Mouse (Mus musculus) liver, embryonic 14.5 days (tissue): ENCODE data around the gene Acsm2. TPM values are rescaled to one million over a fixed set of nuclear protein-coding genes. Genes with fewer than 3 reads are reported as not detected.

Source experiments
- ATAC-seq: fragments of 200-750 bp; cut with Nextera tagmentation; 2 replicates; pipeline ENCODE4 v1.8.0; 2017; ENCODE audit warnings: moderate number of reproducible peaks, mild to moderate bottlenecking, moderate library complexity; ENCODE audit not compliant: insufficient read depth
- DNase-seq, 3 experiments: peaks; one replicate each; pipeline ENCODE4 v3.0.0-alpha.2; 2012 to 2013; ENCODE audit warnings: low read depth in 3 of 3, low spot score in 3 of 3
- H3K27ac ChIP-seq: fragments of 300-500 bp; sonication (generic); 2 replicates; pipeline ENCODE4 v1.5.1; 2014; ENCODE audit warnings: moderate library complexity, mild to moderate bottlenecking, control low read depth, inconsistent platforms
- H3K27me3 ChIP-seq: fragments of 300-500 bp; sonication (generic); 2 replicates; pipeline ENCODE4 v1.6.1; 2014; ENCODE audit warnings: mild to moderate bottlenecking, low read length, moderate library complexity; ENCODE audit not compliant: control insufficient read depth, insufficient read depth
- H3K36me3 ChIP-seq: fragments of 300-500 bp; sonication (generic); replicated peaks from 2 replicates; pipeline ENCODE4 v1.6.1; 2014; ENCODE audit warnings: low read depth; ENCODE audit not compliant: control insufficient read depth, insufficient read depth
- H3K4me1 ChIP-seq, 2 experiments: fragments of 200-500 bp in 1 of 2; fragments of 300-500 bp in 1 of 2; sonication (generic) in 1 of 2; replicated peaks; 2 replicates each; pipeline ENCODE4 v1.6.1; 2012 to 2014; ENCODE audit warnings: antibody characterized with exemption in 1 of 2, inconsistent platforms in 1 of 2, low read length in 1 of 2; ENCODE audit not compliant: control insufficient read depth in 2 of 2, insufficient read depth in 2 of 2
- H3K4me2 ChIP-seq: fragments of 300-500 bp; sonication (generic); 2 replicates; pipeline ENCODE4 v1.6.1; 2014; ENCODE audit warnings: low read depth, mild to moderate bottlenecking, control low read depth, moderate library complexity
- H3K4me3 ChIP-seq, 2 experiments: fragments of 200-500 bp in 1 of 2; fragments of 300-500 bp in 1 of 2; sonication (generic) in 1 of 2; 2 replicates each; pipeline ENCODE4 v1.5.1; 2012 to 2014; ENCODE audit warnings: low read depth in 2 of 2, low read length in 2 of 2, mild to moderate bottlenecking in 2 of 2, control low read depth in 1 of 2, inconsistent platforms in 1 of 2, moderate library complexity in 1 of 2; ENCODE audit not compliant: insufficient read depth in 1 of 2
- H3K9ac ChIP-seq: fragments of 300-500 bp; sonication (generic); replicated peaks from 2 replicates; pipeline ENCODE4 v1.6.1; 2014; ENCODE audit warnings: mild to moderate bottlenecking, control low read depth, moderate library complexity
- H3K9me3 ChIP-seq: fragments of 300-500 bp; sonication (generic); 2 replicates; pipeline ENCODE4 v1.6.1; 2016; ENCODE audit warnings: low read length, mixed read lengths; ENCODE audit not compliant: control insufficient read depth
- CTCF ChIP-seq: IDR thresholded peaks from 2 replicates; pipeline ENCODE4 v1.5.1; 2016; ENCODE audit warnings: antibody characterized with exemption, low read depth, control low read depth
- EP300 ChIP-seq: IDR thresholded peaks from 2 replicates; pipeline ENCODE4 v1.6.1; 2016; ENCODE audit warnings: antibody characterized with exemption, low read depth
- WGBS: fragments of 180-500 bp; shearing (Covaris S2); extraction: QIAGEN DNeasy Blood & Tissue Kit; methylation state at CpG from one replicate; pipeline ENCODE4 v1.1.7; 2014; ENCODE audit not compliant: insufficient replicate concordance; 5-methylcytosine and 5-hydroxymethylcytosine counted together
- polyA plus RNA-seq, 2 experiments: library from polyadenylated mRNA; depleted of rRNA in 1 of 2; stranded (reverse) in 1 of 2; unstranded in 1 of 2; fragments of >200 nt; fragmentation: Nextera tagmentation in 1 of 2; extraction: Ambion mirVana in 1 of 2; gene quantifications; 2 replicates each; pipeline versions ENCODE4 v1.2.1 to v1.2.3; 2012 to 2014

Acsm2 gene
- polyA plus RNA-seq, 2 experiments, result not detected

DNA sequence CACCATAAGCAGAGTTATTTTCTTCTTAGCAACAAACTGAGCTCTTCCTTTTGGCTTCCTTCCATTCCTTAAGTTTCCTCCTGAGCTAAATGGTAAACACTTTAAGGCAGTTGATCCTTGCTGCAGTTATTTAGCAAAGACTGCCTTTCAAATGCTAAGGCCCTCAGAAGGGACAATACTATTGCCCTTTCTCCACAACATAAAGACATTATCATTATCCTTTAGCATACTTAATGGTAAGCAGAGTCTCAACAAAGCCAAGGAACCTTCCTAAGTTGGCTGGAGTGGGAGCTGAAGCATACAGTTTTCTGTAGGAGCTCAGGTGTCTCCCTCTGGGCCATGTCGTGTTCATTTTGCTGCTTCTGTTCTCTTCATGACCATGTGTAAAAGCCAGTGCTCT is 41.2 kb downstream of the Acsm2 start:
- H3K27me3 ChIP-seq, result no peaks in the 10 kb centered on the region
- H3K9me3 ChIP-seq, result no peaks in the 10 kb centered on the region
- no peak for DNase-seq
- H3K36me3 ChIP-seq, result no peaks in the 10 kb centered on the region
- 29% methylated on average over 1 of the region's 1 CpGs for WGBS
- no peak overlapping the region for H3K4me3 ChIP-seq
- H3K9ac ChIP-seq, result no peak overlapping the region
- H3K4me1 ChIP-seq, result no peaks in the 10 kb centered on the region
- no peak overlapping the region for H3K4me2 ChIP-seq
- TF ChIP-seq EP300 (no peak), CTCF (no peak)
- H3K27ac ChIP-seq, result no peak overlapping the region
- no peak for ATAC-seq

DNA sequence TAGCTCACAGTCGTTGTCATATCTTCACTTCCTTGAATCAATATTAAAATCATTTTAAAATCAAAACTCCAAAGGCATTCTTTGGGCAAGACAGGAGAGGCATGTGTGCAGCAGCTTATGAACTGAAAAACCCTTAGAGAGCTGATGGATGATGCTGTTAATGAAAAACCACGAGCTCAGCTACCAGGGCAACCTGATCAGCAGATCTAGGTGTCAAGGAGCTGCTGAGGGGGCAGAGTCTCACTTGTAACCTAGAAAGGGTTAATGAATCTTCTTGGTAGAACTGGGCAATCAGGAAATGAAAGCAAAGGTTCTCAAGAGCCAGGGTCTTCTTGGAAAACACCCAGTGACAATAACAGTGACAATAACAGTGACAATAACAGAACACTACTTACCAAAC is 42.4 kb downstream of the Acsm2 start:
- ATAC-seq, result no peak
- 33% methylated on average over 2 of the region's 2 CpGs for WGBS
- H3K9ac ChIP-seq, result no peak overlapping the region

DNA sequence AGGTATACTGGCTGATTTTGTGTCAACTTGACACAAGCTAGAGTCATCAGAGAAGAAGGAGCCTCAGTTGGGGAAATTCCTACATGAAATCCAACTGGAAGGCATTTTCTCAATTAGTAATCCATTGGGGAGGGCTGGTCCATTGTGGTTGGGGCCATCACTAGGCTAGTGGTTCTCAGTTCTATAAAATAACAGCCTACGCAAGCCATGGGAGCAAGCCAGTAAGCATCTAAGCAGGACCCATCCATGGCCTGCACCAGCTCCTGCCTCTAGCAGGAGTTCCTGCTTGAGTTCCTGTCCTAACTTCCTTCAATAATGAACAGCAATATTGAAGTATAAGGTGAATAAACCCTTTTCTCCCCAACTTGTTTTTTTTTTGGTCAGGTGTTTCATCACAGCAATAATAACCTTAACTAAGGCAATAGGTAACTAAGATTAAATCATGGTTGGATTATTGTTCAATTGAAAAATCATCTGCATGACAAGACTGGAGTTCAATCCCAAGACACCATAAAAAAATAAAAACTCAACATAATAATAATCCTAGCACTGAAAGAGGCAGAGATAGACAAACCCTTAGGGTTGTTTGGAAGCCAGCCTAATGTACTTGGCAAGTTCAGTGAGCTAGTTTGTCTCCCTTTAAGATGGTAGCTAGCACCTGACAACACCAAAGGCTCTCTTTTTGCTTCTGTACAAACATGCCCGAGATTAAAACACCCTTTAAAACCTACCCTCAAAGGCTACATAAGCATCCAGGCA is 47.2 kb downstream of the Acsm2 start:
- Histone ChIP-seq H3K4me3 (no peak overlapping the region), H3K27me3 (no peaks in the 10 kb centered on the region), H3K4me1 (no peaks in the 10 kb centered on the region), H3K9me3 (no peaks in the 10 kb centered on the region), H3K4me2 (no peak overlapping the region), H3K9ac (no peak overlapping the region), H3K27ac (no peak overlapping the region), H3K36me3 (no peaks in the 10 kb centered on the region)
- ATAC-seq (no peak), DNase-seq (no peak)
- no peak for TF ChIP-seq CTCF
- no peak for TF ChIP-seq EP300
- WGBS, result 57% methylated on average over 2 of the region's 2 CpGs

More for the DNA sequence above, 42.4 kb downstream of the Acsm2 start:
- TF ChIP-seq CTCF (no peak), EP300 (no peak)
- Histone ChIP-seq H3K27me3 (no peaks in the 10 kb centered on the region), H3K4me3 (no peak overlapping the region), H3K4me1 (no peaks in the 10 kb centered on the region), H3K4me2 (no peak overlapping the region), H3K27ac (no peak overlapping the region), H3K36me3 (no peaks in the 10 kb centered on the region), H3K9me3 (no peaks in the 10 kb centered on the region)
- DNase-seq, result no peak

DNA sequence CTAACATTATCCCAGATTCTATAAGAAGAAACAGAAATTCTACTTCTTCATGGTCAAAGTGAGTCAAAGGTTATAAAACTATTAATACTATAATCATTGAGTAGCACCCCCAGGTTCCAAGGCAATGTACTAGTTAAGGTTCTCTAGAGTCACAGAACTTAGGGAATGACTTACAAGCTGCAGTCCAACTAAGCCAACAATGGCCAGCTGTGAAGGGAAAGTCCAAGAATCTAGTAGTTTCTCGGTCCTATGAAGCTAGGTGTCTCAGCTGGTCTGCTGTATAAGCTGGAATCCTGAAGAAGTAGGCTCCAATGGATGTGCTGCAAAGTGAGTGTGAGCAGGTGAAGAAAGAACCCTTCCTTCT is 47.8 kb downstream of the Acsm2 start:
- no peak for TF ChIP-seq EP300
- TF ChIP-seq CTCF, result no peak
- no peak overlapping the region for H3K4me2 ChIP-seq
- DNase-seq, result no peak
- no peak overlapping the region for H3K27ac ChIP-seq
- H3K4me3 ChIP-seq, result no peak overlapping the region
- no peak for ATAC-seq
- no peaks in the 10 kb centered on the region for H3K4me1 ChIP-seq
- H3K36me3 ChIP-seq, result no peaks in the 10 kb centered on the region
- no peaks in the 10 kb centered on the region for H3K27me3 ChIP-seq
- WGBS, result 23% methylated on average over 1 of the region's 1 CpGs
- H3K9me3 ChIP-seq, result no peaks in the 10 kb centered on the region
- H3K9ac ChIP-seq, result no peak overlapping the region

DNA sequence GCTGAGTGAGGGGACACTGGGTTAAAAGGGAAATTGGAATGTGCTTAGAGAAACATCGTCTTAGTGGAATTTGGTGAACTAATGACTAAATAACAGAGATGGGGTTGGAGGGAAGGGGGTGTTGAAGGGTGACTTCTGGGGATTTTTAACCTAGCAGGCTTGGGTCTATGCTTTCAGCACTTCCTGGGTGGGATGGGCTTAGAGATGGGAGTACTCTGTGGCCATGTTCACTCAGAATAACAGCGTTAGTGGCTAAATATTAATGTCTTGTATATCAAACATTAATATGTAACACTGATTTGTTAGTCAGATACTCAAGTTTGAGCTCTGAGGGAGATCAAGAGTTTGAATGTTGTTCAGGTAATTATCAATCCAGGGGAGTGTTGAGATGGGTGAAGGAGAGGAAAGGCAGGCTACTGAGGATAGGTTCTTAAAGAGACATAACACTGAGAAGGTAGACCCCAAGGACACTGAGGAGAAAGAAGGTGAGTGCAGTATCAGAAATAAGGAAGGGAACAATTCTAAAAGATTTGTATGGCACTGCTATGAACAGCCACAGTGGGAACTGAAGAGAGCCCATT is 50.9 kb downstream of the Acsm2 start:
- no peak for TF ChIP-seq EP300
- no peak for TF ChIP-seq CTCF
- no peak overlapping the region for H3K27ac ChIP-seq
- H3K27me3 ChIP-seq, result no peaks in the 10 kb centered on the region
- ATAC-seq (no peak), DNase-seq (no peak)
- H3K36me3 ChIP-seq, result no peaks in the 10 kb centered on the region
- no peaks in the 10 kb centered on the region for H3K9me3 ChIP-seq
- WGBS, result 59% methylated on average over 2 of the region's 2 CpGs
- H3K4me3 ChIP-seq, result no peak overlapping the region
- H3K4me2 ChIP-seq, result no peak overlapping the region
- no peaks in the 10 kb centered on the region for H3K4me1 ChIP-seq
- no peak overlapping the region for H3K9ac ChIP-seq
